Mouse (Mus musculus): ENCODE measurements around the gene Vps13c. TPM values are rescaled to one million over a fixed set of nuclear protein-coding genes. Genes with fewer than 3 reads are reported as not detected.

Gene Vps13c
- polyA plus RNA-seq, 1 experiment from 2014 or later, result 7.8 TPM

DNA sequence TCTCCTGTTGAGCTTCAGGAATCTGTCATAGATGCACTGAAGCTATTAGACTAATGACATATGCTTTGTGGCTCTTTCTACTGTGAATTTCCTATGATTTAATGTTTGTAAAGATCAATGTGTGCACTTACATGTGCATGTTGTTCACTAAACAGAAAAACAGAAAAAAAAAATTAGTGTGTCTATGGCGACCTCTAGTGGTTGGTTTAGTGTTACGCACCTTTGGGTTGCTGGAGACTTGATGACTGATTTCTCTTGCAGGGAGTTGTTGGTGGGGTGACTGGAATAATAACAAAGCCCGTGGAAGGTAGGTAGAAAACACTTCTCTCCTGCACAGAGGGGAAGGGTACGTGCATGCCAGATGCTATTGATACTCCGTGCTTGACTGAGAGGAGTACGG lies 133.3 kb downstream of the Vps13c start:
- Histone ChIP-seq H3K36me3 (peaks cover 28% of the 10 kb centered on the region), H3K9me3 (no peaks in the 10 kb centered on the region), H3K4me1 (no peaks in the 10 kb centered on the region), H3K9ac (replicated peaks) (no peak overlapping the region), H3K27ac (replicated peaks) (no peak overlapping the region), H3K27me3 (no peaks in the 10 kb centered on the region), H3K4me3 (no peak overlapping the region), H3K4me2 (replicated peaks) (no peak overlapping the region)
- WGBS, result 40% methylated on average over 6 of the region's 6 CpGs
- no peak for ATAC-seq (ENCODE audit: low FRiP score, low read depth)

DNA sequence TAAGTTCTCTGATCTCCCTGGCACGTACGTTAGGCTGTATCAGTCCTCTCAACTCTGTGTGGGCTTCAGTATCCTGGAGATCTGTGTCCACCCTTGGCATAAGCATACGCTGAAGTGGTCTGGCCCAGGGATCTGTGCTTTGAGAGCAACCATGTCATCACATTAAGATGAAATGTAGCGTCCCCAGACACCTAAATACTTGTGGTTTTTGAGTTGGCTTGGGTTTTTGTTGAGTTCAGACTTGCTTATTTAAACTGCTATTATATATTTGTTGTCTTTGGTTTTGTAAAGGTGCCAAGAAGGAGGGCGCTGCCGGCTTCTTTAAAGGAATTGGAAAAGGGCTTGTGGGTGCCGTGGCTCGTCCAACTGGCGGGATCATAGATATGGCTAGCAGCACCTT lies 135.3 kb downstream of the Vps13c start:
- peaks cover 20% of the 10 kb centered on the region for H3K36me3 ChIP-seq
- no peak overlapping the region for H3K4me3 ChIP-seq
- no peaks in the 10 kb centered on the region for H3K4me1 ChIP-seq
- H3K27me3 ChIP-seq, result no peaks in the 10 kb centered on the region
- H3K9ac ChIP-seq (replicated peaks), result no peak overlapping the region
- no peak overlapping the region for H3K27ac ChIP-seq (replicated peaks)
- 95% methylated on average over 9 of the region's 9 CpGs for WGBS
- no peaks in the 10 kb centered on the region for H3K9me3 ChIP-seq
- ATAC-seq (ENCODE audit: low FRiP score, low read depth), result no peak
- H3K4me2 ChIP-seq (replicated peaks), result no peak overlapping the region

DNA sequence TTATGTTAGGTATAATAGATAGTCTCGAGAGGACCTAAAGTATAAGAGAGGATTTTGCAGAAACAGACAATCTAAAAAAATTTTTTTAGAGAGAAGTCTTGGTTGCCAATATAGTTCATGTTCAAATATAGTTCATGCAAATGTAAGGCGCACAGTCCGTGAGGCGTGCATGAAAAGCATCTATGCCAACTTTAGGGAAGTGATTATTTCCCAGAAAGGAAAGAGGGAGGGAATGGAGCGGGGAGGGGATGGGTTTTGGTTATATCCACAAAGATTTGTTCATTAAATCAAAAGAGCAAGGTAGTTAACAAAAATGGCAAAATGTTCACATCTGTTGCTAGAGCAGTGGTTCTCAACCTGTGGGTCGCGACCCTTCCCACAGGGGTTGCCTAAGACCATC lies 166.4 kb downstream of the Vps13c start:
- Histone ChIP-seq H3K36me3 (no peaks in the 10 kb centered on the region), H3K4me3 (no peak overlapping the region), H3K4me2 (replicated peaks) (no peak overlapping the region), H3K9me3 (no peaks in the 10 kb centered on the region), H3K9ac (replicated peaks) (no peak overlapping the region), H3K4me1 (no peaks in the 10 kb centered on the region), H3K27ac (replicated peaks) (no peak overlapping the region), H3K27me3 (no peaks in the 10 kb centered on the region)
- WGBS, result 93% methylated on average over 7 of the region's 7 CpGs
- ATAC-seq (ENCODE audit: low FRiP score, low read depth), result no peak

DNA sequence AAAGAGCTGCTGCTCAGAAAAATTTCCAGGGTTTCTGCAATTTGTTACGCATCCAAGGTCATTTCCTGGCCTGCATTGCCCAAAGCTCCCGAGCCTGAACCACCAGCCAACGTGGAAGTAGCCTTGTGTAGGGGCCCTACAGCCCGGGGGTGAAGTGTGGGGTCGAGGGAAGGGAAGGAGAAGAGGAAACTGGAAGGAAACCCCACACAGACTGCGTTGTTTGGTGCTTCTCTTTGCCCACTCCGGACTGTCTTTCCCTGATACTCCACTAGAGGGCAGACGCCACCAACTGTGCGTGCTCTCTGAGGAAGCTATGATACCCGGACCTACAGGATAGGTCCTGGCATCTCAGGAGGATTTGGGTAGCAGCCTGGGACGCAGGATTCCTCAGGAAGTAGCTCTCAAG lies 174.8 kb downstream of the Vps13c start:
- no peak overlapping the region for H3K9ac ChIP-seq (replicated peaks)
- H3K27ac ChIP-seq (replicated peaks), result no peak overlapping the region
- H3K9me3 ChIP-seq, result no peaks in the 10 kb centered on the region
- 7% methylated on average over 11 of the region's 11 CpGs for WGBS
- no peak overlapping the region for H3K4me2 ChIP-seq (replicated peaks)
- H3K36me3 ChIP-seq, result no peaks in the 10 kb centered on the region
- peaks cover 5% of the 10 kb centered on the region for H3K27me3 ChIP-seq
- ATAC-seq (ENCODE audit: low FRiP score, low read depth), result no peak
- no peak overlapping the region for H3K4me3 ChIP-seq
- H3K4me1 ChIP-seq, result no peaks in the 10 kb centered on the region

DNA sequence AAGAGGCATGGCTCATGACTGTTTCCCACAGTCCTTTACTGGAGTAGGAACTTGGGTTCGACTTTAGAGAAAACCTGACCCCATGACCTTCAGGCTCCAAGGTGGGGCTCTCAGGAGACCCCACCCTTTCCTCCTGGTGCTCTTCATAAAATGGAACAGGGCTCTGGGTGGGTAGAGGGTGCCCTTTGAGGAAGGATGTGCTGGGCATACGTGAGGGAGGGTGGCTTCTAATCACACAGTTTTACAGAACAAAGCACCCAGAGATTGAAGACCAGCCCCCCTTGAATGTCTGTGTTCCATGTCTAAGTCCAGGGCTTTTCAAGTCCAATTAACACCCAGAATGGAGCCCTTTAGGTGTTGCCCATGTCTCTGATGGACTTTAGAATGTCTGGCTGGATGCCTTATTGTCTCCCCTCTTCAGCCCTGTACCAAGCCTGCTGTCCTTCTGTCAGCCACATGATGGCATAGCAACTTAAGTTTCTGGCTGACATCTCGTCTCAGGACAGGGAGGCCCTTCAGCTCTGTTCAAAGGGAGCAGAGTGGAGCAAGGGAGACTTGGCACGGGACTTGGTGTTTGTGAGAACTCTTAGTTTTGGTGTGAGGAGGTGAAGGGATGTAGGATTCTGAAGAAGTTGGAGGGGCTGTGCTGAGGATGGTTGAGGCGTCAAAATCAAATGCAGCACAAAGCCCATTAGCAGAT lies 176.2 kb downstream of the Vps13c start:
- WGBS, result 50% methylated on average over 5 of the region's 5 CpGs
- Histone ChIP-seq H3K27me3 (peaks cover 5% of the 10 kb centered on the region), H3K4me1 (no peaks in the 10 kb centered on the region), H3K9me3 (no peaks in the 10 kb centered on the region), H3K36me3 (no peaks in the 10 kb centered on the region), H3K4me2 (replicated peaks) (no peak overlapping the region), H3K27ac (replicated peaks) (no peak overlapping the region), H3K4me3 (no peak overlapping the region), H3K9ac (replicated peaks) (no peak overlapping the region)
- peak; percentile 58; the same call in 1 of the 2 replicates for ATAC-seq (ENCODE audit: low FRiP score, low read depth)

DNA sequence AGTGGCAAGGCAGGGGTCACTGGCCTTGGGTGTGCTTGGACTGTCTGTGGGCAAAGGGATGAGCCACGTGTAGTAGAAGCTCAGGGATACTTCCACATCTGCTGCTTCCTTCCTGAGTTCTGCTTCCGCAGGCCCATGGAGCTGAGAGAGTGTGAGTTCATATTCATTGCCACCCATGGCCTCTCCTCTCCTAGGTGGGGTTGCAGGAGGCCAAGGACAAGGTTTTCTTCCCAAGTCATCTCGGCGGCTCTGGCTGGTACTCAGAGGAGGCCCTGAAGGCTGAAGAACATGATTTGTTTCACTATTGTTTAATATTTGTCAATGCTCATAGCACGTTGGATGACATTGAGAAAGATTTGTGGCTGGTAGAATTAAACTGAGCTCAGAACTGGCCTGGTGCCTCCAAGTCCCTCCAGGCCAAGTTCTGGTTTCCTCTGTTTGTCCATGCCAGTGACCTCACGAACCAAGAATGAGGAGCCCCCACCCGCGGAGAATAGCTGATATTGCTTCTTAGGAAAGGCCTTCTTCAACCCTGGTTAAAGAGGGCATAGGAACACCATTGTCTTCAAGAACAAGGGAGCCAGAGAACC lies 180.7 kb downstream of the Vps13c start:
- H3K9ac ChIP-seq (replicated peaks), result no peak overlapping the region
- H3K4me1 ChIP-seq, result no peaks in the 10 kb centered on the region
- no peak for ATAC-seq (ENCODE audit: low FRiP score, low read depth)
- no peaks in the 10 kb centered on the region for H3K36me3 ChIP-seq
- no peak overlapping the region for H3K27ac ChIP-seq (replicated peaks)
- peaks cover 3% of the 10 kb centered on the region for H3K27me3 ChIP-seq
- H3K4me3 ChIP-seq, result no peak overlapping the region
- no peak overlapping the region for H3K4me2 ChIP-seq (replicated peaks)
- WGBS, result 89% methylated on average over 8 of the region's 8 CpGs
- no peaks in the 10 kb centered on the region for H3K9me3 ChIP-seq

DNA sequence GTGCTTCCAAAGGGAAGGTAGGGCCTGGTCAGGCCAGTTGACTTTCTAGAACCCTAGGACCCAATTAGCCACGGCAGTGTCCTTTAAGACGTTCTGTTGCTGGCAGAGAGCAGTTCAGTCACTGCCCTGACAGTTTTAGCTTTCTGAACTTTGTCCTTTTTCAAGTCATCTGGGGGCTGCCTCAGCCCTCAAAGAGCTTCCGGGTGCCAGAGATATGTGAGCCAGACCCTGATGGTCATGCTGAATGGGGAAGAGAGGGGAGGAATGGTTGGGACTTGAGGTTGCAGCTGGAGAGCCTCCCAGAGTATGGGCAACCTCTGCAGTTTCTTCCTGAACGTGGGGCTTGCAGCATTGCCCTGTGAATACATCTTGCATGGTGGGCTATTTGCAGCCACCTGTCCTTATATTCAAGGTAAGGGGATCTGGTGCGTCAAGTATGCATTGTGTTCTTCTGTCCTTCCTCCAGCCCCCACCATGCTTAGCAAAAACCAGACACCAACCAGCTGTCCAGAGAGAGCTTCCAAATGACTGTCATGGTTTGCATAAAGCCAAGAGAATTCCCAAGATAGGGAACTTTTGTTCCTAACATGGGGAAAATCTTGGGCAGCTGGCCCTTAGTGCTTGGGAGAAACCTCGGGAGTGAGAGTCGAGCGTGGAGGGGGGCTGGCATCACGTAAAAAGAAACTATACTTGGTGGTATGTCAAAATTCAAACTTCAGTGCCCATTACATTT lies 182.3 kb downstream of the Vps13c start:
- Histone ChIP-seq H3K27ac (replicated peaks) (no peak overlapping the region), H3K4me3 (no peak overlapping the region), H3K4me2 (replicated peaks) (no peak overlapping the region), H3K36me3 (no peaks in the 10 kb centered on the region), H3K27me3 (no peaks in the 10 kb centered on the region), H3K9me3 (no peaks in the 10 kb centered on the region), H3K4me1 (no peaks in the 10 kb centered on the region), H3K9ac (replicated peaks) (no peak overlapping the region)
- 86% methylated on average over 9 of the region's 9 CpGs for WGBS
- ATAC-seq (ENCODE audit: low FRiP score, low read depth), result no peak

DNA sequence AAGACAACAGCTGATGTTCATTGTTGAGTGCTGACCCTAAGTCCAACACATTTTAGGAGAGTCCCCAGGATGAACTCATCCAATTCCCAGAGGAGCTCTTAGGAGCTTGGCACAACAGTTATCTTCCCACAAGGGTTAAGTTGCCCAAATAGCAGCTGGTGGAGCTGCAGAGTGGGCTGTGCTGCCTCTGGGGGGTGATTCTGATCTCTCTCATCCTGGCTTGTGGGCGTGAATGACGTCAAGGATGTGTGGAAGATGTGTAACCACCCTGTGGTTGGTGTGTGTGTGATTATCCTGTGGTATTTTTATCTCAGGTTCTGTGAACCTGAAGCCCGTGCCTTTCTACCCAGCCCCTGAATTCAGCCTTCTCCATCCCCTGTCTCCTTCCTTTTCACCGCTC lies 188.4 kb downstream of the Vps13c start:
- H3K36me3 ChIP-seq, result no peaks in the 10 kb centered on the region
- H3K9ac ChIP-seq (replicated peaks), result no peak overlapping the region
- WGBS, result 77% methylated on average over 4 of the region's 4 CpGs
- H3K27me3 ChIP-seq, result no peaks in the 10 kb centered on the region
- H3K9me3 ChIP-seq, result no peaks in the 10 kb centered on the region
- H3K4me3 ChIP-seq, result no peak overlapping the region
- ATAC-seq (ENCODE audit: low FRiP score, low read depth), result no peak
- no peak overlapping the region for H3K4me2 ChIP-seq (replicated peaks)
- no peaks in the 10 kb centered on the region for H3K4me1 ChIP-seq
- no peak overlapping the region for H3K27ac ChIP-seq (replicated peaks)

DNA sequence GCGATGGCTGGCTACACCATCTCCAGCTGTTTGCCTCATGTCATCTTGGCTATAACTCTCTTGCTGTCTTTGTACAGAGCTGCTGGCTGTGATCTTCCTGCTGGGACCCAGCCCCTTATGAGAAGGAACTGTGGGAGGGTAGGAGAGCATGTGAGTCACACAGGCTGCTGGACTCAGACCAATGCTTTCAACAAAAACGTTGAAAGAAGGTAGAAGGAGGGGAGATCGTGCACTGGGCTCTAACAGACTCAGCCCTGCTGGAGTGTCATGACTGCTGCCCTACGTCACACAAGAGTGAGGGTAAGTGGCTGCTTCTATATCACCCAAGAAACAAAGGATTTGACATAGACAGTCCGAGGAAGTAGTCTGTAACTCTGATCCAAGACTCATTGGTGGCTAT lies 193.6 kb downstream of the Vps13c start:
- Histone ChIP-seq H3K4me3 (no peak overlapping the region), H3K4me2 (replicated peaks) (no peak overlapping the region), H3K9me3 (no peaks in the 10 kb centered on the region), H3K27me3 (no peaks in the 10 kb centered on the region), H3K4me1 (no peaks in the 10 kb centered on the region), H3K36me3 (no peaks in the 10 kb centered on the region), H3K27ac (replicated peaks) (no peak overlapping the region), H3K9ac (replicated peaks) (no peak overlapping the region)
- no peak for ATAC-seq (ENCODE audit: low FRiP score, low read depth)
- WGBS, result 76% methylated on average over 5 of the region's 5 CpGs

Other genes starting within 250 kb of the Vps13c start
- 0.31 and 0.32 TPM in 2 replicates for gene C2cd4b, start 81.0 kb upstream of the Vps13c start, polyA plus RNA-seq (2016; fragmentation: Nextera tagmentation; extraction: Ambion mirVana)
- gene C2cd4a, start 8.1 kb upstream of the Vps13c start, polyA plus RNA-seq (2016; fragmentation: Nextera tagmentation; extraction: Ambion mirVana), result 0.17 TPM in 1 of 2 replicates, not detected in the other